Mouse (Mus musculus) gastrocnemius, adult 8-10 months (tissue): ENCODE measurements around the gene Fau. TPM values are rescaled to one million over a fixed set of nuclear protein-coding genes. Genes with fewer than 3 reads are reported as not detected.

ENCODE experiments used
- DNase-seq, 2 experiments: peaks; one replicate each; pipeline ENCODE4 v3.0.0; 2022; ENCODE audit warnings: low spot score in 2 of 2
- total RNA-seq, 4 experiments: library from RNA; stranded (reverse); gene quantifications; 2 replicates each; pipeline ENCODE4 v1.2.4; 2022

Gene Fau
- total RNA-seq, 4 experiments from 2014 or later = 428 to 532 (median 479) TPM

- DNase-seq = no peak
These were observed 12.0 kb upstream of the Fau start for GRCm38 (mm10) chr19:6045366-6046293.

GRCm38 (mm10) chr19:6046294-6047153, 11.1 kb upstream of the Fau start, which contains the start of gene Syvn1:
Gene Syvn1 (plus strand): TSS chr19:6046576.
- DNase-seq = peak; percentile 82

- DNase-seq = no peak
These were observed 10.3 kb upstream of the Fau start for GRCm38 (mm10) chr19:6047154-6047898.

GRCm38 (mm10) chr19:6047899-6048166, 9.8 kb upstream of the Fau start:
- DNase-seq = no peak

GRCm38 (mm10) chr19:6048681-6049410, 8.8 kb upstream of the Fau start:
- no peak for DNase-seq

- no peak for DNase-seq
These were observed 5.1 kb upstream of the Fau start for GRCm38 (mm10) chr19:6052516-6052915.

- no peak for DNase-seq
These were observed 3.3 kb upstream of the Fau start for GRCm38 (mm10) chr19:6054296-6054695.

- no peak for DNase-seq
These were observed 948 bp upstream of the Fau start for GRCm38 (mm10) chr19:6056696-6057095.

GRCm38 (mm10) chr19:6058513-6058912, 869 bp downstream of the Fau start:
- DNase-seq = no peak

GRCm38 (mm10) chr19:6058966-6059365, 1.3 kb downstream of the Fau start:
- no peak for DNase-seq

GRCm38 (mm10) chr19:6061021-6061533, 3.4 kb downstream of the Fau start, which contains the start of gene Znhit2:
Gene Znhit2 (plus strand): TSS chr19:6061192.
- peak; percentile 93 for DNase-seq

GRCm38 (mm10) chr19:6061641-6062302, 4.1 kb downstream of the Fau start:
- no peak for DNase-seq

- no peak for DNase-seq
These were observed 4.8 kb downstream of the Fau start for GRCm38 (mm10) chr19:6062418-6062817.

- no peak for DNase-seq
These were observed 5.4 kb downstream of the Fau start for GRCm38 (mm10) chr19:6063081-6063480.

GRCm38 (mm10) chr19:6066571-6066970, 8.9 kb downstream of the Fau start:
- no peak for DNase-seq

- DNase-seq = peak; percentile 63 to 71
These were observed 9.5 kb downstream of the Fau start for GRCm38 (mm10) chr19:6067011-6067723.

- DNase-seq = peak; percentile 84 to 85
These were observed 10.2 kb downstream of the Fau start, which contains the start of gene Tm7sf2 for GRCm38 (mm10) chr19:6067724-6068415. Gene Tm7sf2 (minus strand): TSS chr19:6068373.

GRCm38 (mm10) chr19:6068951-6069350, 11.3 kb downstream of the Fau start:
- DNase-seq = no peak

- DNase-seq = no peak
These were observed 12.2 kb downstream of the Fau start for GRCm38 (mm10) chr19:6069851-6070250.
